Mouse (Mus musculus): ENCODE data around the gene Polr2c.
A peak's percentile ranks its signal among the peaks of the same experiment; 100 is the strongest.
"Not testable (repeated sequence)": the region's sequence is repeated elsewhere in the genome, so short reads cannot be mapped to it uniquely, and the experiment has no call there.

The Polr2c gene

DNA sequence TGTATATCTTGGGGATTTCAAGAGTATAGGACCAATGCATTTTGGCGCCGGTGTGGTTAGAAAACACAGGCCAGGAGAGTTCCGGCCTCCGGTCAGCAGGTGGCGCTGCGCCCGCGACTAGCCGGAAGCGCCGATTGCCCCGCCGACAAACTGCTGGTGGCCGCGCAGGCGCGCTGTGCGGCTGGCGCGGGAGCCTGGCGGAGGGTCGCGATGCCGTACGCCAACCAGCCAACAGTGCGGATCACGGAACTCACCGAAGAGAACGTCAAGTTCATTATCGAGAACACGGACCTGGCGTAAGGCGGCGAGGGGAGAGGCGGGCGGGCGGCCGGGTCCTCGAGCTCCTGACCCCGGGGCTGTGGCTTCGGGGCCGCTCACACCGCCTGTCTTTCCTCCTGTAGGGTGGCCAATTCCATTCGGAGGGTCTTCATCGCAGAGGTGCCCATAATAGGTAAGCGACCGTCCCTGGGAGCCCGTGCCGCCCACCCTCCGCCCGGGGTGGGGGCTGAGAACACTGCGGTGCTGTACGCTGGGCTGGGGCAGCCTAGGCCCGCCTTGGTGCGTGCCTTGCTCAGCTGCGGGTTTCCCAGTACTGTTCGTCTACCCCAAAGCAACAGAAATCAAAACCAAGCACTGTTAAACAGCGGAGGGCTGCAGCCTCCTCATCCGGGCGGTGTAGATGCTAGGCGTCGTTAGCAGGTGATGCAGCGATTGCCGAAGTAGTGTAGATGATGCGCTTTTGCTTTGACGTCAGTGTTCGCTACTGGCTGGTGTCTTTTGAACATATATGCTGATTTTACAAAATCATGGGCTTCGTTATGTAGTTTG is at the start of gene Polr2c:
Gene Polr2c (plus strand): TSS at position 105 of the 828 bp plus-strand sequence.
- peak; percentile 92 for DNase-seq

GRCm38 (mm10) chr8:94807506-94807905 is 49.7 kb upstream of the Polr2c start:
- no peak for DNase-seq

DNA sequence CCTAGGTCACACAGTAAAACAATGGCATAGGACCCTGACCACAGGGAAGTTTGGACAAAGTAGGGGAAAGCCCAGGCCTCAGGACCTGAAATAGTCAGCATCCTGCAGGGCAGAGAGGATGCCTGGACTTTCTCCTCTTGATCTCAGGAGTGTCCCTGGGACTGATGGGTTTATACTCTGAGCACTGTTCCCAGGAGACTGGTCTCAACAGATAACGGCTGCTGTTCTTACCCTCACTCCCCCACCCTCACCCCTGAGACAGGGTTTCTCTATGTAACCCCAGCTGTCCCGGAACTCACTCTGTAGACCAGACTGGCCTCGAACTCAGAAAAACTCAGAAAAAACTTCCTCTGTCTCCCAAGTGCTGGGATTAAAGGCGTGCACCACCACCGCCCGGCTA is 48.9 kb upstream of the Polr2c start:
- no peak for DNase-seq

DNA sequence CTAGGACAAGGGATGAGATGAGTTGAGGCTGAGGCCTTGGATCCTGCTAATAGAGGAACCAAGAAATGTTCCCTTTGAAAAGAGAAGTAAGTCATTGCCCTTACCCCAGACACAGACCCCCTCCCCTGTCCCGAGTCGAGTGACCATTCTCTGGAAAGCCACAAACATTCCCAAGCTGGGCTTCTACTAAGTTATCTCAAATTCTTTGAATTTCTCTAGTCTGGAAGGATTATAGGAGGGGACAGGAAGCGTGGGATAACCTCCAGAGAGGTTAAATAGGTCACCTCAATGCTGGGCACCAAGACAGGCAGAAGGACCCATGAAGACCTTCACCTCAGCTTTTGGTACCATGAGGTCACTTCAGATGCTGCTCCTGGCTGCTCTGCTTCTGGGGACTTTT is 47.1 kb upstream of the Polr2c start, which contains the start of gene Ccl17:
Gene Ccl17 (plus strand): TSS at position 301 of the 400 bp plus-strand sequence.
- DNase-seq: no peak

DNA sequence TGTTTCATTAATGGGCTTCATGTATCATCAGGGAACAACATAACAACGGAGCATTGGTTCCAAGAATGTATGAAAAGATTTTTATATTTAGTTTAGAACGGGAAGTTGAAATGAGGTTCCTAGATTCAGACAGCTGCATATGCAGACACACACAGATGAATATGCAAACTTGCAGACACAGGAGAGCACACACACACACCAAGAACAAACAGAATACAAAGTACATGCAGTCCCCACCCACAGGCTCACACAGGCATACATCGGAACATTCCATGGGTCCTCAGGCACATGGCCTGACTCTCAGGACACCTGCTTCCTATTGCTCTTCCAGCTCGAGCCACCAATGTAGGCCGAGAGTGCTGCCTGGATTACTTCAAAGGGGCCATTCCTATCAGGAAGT is 46.4 kb upstream of the Polr2c start:
- no peak for DNase-seq

- no peak for DNase-seq
These were observed 45.6 kb upstream of the Polr2c start for GRCm38 (mm10) chr8:94811654-94812053.

- peak; percentile 91 for DNase-seq
These were observed 44.6 kb upstream of the Polr2c start for GRCm38 (mm10) chr8:94812645-94813098.

GRCm38 (mm10) chr8:94814556-94814955 is 42.7 kb upstream of the Polr2c start:
- DNase-seq: peak; percentile 30

DNA sequence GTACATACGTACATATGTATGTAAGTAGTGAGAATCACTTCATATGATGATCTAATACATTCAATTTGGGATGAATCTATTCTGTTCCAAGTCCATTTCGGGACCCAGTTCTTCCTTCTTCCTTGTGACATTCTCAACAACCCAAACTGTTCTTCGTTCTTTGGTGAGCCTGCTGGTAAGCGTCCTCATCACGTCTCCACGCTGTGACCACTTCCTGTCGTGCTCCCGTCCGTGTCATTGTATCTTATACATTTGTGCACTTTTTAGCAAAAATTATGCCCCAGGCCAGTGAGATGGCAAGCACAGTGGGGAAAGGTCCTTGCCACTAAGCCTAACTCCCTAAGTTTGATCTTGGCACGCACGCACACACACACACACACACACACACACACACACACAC is 39.3 kb upstream of the Polr2c start:
- DNase-seq: no peak

DNA sequence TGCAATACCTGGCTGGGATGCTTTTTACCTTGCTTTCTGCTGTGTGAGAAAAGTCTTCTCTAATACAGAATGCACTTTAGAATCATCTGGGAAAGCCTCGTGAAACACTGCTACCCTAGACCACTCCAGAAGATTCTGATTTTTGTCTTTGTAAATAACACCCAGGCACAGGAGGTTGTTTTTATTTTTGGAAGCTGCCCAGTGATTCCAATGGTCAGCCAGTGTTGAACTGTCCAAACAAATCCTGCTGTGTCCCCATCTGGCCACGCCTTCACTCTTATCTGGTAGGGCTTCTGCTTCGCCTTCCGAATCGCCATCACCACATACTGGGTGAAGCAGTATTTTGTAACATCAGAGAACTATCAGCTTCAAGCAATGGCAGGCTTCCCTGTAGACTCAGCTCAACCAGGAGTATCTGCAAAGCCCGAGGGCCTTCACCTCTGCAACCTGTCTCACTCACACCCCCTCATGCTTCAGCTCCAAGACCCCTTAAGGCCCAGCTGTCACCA is 37.5 kb upstream of the Polr2c start:
- no peak for DNase-seq

- DNase-seq: peak; percentile 51
These were observed 36.7 kb upstream of the Polr2c start for GRCm38 (mm10) chr8:94820553-94820952.

- no peak for DNase-seq
These were observed 35.9 kb upstream of the Polr2c start for GRCm38 (mm10) chr8:94821381-94821780.

DNA sequence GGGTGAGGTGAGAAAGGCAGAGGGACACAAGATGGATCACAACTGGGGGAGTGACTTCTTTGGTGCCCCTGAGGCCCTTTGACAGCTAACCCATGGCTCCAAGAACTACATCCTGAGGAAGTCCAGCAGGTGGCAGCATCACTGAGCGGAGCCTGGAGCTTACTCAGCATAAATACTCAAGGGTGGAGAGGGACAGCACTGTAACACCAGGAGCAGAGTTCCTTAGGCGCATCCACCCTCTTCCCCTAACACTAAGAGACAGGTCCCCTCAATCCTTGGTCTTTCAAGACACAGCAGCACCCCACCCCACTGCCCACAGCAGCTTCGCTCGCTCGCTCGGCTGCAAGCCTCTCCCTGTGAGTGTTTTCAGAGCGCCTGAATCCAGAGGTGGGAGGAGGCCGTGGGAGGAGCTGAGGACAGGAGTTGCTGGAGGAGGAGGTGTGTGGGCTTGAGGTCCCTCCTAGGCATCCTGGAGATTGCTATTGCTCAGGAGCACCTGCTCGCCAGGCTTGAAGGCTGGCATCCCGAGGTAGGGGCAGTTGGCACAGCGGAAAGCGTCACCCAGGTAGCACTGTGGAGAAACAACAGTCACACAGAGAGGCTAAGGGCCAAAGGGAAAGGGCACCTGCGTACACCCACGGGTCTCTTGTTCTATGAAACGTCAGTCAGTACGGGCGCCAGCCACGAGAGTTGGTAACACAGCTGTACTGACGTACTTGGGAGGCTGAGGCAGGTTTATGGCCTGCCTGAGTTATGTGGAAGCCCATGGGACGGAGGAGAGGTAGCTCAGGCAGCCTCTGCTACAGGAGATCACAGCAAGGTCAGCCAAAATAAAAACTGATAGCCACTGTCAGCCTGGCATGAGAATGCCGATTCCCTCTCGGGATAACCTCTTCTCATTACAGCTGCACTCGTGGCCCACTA is 34.4 kb upstream of the Polr2c start:
- peak; percentile 73 for DNase-seq

- DNase-seq: no peak
These were observed 32.1 kb upstream of the Polr2c start for GRCm38 (mm10) chr8:94825170-94825569.

GRCm38 (mm10) chr8:94826210-94826609 is 31.0 kb upstream of the Polr2c start:
- DNase-seq: no peak

DNA sequence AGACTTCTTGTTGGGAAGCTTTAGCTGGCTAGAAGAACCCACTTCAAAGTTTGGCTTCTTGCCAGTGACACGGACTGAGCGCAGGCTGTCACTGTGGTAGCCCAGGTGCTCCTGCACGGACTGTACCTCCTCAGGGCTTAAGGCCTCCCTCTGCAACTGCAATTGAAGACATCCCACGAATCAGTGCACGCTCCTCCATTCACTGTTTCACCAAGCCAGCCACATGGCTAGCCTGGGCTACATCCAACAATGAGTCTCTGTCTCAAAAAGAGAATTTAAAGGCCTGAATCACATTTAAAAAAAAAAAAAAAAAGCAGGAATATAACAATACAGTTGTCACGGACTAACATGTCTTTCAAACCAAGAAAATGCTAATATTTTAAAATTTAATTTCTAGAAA is 29.0 kb upstream of the Polr2c start:
- DNase-seq: no peak

DNA sequence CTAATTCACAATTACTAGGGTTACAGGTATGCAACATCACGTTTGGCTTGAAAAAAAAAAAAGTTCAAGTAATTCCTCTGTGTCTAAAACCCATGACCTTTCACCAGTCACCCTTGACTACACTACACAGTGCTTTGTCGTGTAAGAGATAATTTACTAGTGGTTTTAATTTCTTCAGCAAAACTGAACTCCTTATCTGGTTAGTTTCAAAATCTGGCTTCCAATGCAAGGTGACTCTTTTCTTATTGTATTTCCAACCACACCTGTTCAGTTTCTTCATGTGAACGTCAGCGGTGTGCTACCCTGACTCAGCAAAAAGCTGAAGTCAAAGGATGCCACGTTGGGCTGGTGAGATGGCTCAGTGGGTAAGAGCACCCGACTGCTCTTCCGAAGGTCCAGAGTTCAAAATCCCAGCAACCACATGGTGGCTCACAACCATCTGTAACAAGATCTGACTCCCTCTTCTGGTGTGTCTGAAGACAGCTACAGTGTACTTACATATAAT is 23.3 kb upstream of the Polr2c start:
- DNase-seq: not testable (repeated sequence)

- not testable (repeated sequence) for DNase-seq
These were observed 21.5 kb upstream of the Polr2c start for GRCm38 (mm10) chr8:94835751-94836150.

DNA sequence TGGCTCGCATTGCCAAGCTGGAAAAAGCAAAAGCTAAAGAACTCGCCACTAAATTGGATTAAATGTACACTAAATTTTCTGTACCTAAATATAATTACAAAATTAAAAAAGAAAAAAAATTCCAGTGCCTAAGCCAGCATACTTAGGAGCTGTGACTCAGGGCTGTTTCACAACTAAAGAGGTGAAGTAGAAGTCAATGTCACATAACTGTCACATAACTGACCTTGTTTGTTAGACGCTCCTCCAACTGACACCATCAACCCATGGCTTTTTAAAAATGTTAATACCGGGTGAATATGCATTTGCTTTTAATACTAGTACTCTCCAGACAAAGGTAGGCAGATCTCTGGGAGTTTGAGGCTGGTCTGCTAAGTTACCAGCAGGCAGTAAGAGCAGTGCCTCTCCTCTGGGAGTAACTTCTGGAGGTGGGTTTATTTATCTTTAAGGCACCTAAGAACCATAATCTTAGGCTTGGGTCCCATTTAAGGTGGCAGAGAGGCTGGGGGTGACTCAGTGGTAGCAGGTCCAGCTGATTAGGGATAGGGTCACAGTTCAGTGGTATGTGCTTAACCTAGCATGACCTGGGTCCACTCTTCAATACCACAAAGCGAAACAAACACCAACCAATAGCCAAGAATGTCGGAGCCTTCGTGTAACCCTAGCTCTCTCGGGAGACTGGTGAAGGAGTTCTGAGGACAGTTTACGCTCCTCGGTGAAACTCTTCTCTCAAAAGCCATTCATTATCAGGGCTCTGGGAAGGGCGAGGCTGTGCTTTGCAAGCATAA is 20.6 kb upstream of the Polr2c start:
- no peak for DNase-seq

- DNase-seq: peak; percentile 97
These were observed 19.3 kb upstream of the Polr2c start, which contains the start of the genes Coq9 and Ciapin1 for GRCm38 (mm10) chr8:94837662-94838574. Gene Coq9 (plus strand): TSS chr8:94838321. Gene Ciapin1 (minus strand): TSS chr8:94838358.

GRCm38 (mm10) chr8:94838600-94838999 is 18.6 kb upstream of the Polr2c start:
- DNase-seq: peak; percentile 85

All from kidney, postnatal 14 days (tissue).